Mouse (Mus musculus) cerebellum, adult 2 months (tissue): ENCODE measurements around the gene Rhbdf2.

Experiments
- CTCF ChIP-seq: fragments of 200-500 bp; IDR thresholded peaks from 2 replicates; pipeline ENCODE4 v1.5.1; 2011; ENCODE audit warnings: low read depth, mild to moderate bottlenecking, control low read depth, low read length, moderate library complexity, borderline replicate concordance; ENCODE audit not compliant: insufficient read depth
- POLR2A ChIP-seq: fragments of 200-500 bp; IDR thresholded peaks from 2 replicates; pipeline ENCODE4 v1.6.1; 2011; ENCODE audit warnings: low read length, control low read depth, borderline replicate concordance; ENCODE audit not compliant: insufficient read depth

- TF ChIP-seq POLR2A (no peak), CTCF (no peak)
These were observed 41.1 kb upstream of the Rhbdf2 start for GRCm38 (mm10) chr11:116667930-116668329.
